Mouse (Mus musculus): ENCODE results near the gene Serpinb6a.

Serpinb6a gene

GRCm38 (mm10) chr13:34002058-34003006, at the start of gene Serpinb6a, which contains the start of gene Ripk1:
TSS of gene Serpinb6a (minus strand) at chr13:34002794.
TSS of gene Ripk1 (plus strand) at chr13:34002363.
- peak; percentile 84 to 91 for DNase-seq (ENCODE audit: low spot score in 2 of 2)

DNA sequence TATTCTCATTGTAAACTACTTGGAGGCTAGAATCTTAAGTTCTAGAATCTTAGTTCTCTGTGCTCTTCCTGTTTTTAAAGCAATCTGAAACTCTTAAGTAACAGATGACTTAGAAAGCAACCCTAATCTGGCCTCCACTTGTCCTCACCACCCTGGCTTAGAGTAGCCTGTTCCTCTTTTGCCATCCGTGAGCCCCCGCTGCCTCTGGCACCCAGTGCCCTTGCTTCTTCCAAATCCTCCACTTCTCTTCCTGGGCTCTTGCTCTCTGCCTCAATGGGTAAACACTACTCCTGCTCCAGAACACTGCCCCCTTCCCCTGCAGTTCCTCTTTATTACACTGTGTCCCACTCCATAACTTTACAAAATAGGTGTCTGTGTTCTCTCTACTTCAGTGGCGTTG, 49.1 kb upstream of the Serpinb6a start:
- DNase-seq (ENCODE audit: low spot score in 2 of 2), result no peak

DNA sequence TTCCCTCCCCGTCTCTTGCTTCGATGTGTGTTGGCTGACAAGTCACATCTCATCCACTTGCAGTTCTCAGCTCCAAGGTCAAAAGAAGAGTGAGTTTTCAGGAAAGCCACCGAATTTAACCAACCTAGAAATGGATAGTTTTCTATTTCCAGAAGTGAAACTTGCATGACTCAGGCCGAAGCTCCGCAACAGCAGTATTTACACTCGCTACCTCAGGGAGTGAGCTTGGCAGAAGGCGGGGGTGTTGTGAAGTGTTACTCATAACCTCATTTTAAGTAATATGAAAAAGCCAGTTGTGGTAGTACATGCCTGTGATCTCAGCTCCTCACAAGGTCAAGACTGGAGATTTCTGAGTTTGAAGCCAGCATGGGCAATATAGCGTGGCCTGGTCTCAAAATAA, 47.9 kb upstream of the Serpinb6a start:
- DNase-seq (ENCODE audit: low spot score in 2 of 2), result no peak

DNA sequence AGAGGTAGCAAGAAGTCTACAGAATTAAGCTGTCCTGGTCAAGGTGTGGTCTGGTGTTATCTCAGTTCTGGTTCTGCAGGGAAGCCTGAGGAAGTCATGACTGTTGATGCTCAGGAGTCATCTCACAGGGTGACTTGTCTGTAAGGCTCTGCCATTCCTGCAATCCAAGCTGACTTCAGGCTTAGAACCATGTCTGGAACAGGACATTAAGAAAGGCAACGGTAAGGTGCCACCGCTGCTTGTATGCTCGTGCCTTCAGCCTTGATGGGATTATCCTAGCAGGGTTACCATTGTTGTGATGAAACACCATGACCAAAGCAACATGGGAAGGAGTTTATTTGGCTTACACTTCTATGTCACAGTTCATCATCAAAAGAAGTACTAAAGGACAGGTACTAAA, 44.9 kb upstream of the Serpinb6a start:
- no peak for DNase-seq (ENCODE audit: low spot score in 2 of 2)

GRCm38 (mm10) chr13:34046421-34047012, 43.9 kb upstream of the Serpinb6a start:
- peak; percentile 38 to 72 for DNase-seq (ENCODE audit: low spot score in 2 of 2)

DNA sequence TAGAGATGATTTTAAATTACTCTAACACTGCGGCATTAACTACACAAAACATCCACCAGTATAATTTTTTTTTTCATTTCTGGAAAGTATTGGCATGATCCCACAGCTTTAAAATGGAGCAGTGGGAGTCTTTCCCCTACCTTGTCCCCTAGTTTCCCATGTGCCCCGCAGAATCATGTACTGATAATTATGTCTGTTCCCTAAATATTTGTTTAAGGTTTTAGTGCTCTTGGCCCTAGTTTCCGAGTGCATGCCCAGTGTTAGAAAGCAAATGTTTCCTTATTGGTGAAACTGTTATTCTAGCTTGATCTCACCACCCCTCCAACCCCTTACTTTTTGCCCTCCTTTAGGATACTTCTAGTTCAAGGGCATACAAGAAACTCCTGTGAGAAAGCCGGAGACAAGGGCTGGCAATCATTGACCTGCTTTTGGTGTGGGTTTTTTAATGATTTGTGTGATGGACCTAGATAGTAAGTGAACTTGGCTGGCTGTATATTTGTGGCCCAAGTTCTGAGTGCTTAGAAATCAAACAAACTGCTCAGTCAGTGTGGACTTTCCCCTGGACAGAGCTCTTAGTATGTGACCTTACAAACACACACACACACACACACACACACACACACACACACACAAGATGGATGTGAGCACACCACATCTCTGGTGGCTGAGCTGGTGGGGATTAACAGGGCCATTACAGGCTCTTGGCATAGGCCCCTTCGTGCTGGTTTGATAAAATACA, 43.1 kb upstream of the Serpinb6a start:
- DNase-seq (ENCODE audit: low spot score in 2 of 2), result no peak

- no peak for DNase-seq (ENCODE audit: low spot score in 2 of 2)
Measured at GRCm38 (mm10) chr13:34043716-34044393, 41.3 kb upstream of the Serpinb6a start.

DNA sequence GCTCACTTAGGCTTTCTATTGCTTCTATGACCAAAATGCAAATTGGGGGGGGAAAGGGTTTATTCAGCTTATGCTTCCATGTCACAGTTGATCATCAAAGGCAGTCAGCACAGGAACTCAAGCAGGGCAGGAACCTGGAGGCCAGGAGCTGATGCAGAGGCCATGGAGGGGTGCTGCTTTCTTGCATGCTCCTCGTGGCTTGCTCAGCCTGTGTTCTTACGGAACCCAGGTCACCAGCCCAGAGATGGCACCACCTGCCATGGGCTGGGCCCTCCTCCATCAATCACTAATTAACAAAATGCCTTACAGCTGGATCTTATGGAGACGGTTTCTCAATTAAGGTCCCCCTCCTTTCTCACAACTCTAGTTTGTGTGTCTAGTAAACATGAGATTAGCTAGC, 37.5 kb upstream of the Serpinb6a start:
- no peak for DNase-seq (ENCODE audit: low spot score in 2 of 2)

- DNase-seq (ENCODE audit: low spot score in 2 of 2), result no peak
Measured at GRCm38 (mm10) chr13:34038901-34039341, 36.3 kb upstream of the Serpinb6a start.

DNA sequence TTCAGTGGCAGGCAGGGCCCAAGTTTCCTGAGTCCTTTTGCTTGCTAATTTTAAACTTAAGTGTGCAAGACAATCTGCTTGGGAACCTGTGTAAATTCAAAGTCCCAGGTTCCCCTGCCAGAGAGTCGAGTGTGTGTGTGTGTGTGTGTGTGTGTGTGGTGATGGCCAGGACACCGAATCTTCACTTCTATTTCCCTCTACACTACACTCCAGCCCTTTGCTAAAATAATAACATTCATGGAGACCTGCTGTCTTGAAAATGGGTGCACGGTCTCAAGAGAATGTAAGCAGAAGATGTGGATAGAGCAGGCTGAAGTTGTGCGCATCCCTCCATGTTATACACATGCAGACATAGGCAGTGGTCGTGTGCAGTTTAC, 35.5 kb upstream of the Serpinb6a start:
- DNase-seq (ENCODE audit: low spot score in 2 of 2), result no peak

- DNase-seq (ENCODE audit: low spot score in 2 of 2), result peak; percentile 88 to 91
Measured at GRCm38 (mm10) chr13:34037172-34038055, 34.8 kb upstream of the Serpinb6a start, which contains the start of gene Bphl. TSS of gene Bphl (plus strand) at chr13:34037597.

DNA sequence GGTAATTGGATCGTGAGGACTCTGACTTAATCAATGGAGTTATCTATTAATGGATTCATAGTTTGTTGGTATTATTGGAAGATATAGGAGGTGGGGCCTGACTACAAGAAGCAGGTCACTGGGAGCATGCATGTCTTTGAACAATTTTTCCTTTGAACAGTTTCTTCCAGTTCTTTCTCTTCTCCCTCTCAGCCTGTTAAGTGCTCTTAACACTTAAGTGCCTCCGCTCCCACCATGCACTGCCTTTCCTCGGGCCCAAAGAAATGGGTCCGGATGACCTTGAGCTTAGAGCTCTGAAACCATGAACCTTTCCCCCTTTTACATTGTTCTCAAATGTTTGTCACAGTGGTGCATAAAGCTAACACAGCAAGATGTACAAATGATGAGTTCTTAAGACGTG, 34.1 kb upstream of the Serpinb6a start:
- no peak for DNase-seq (ENCODE audit: low spot score in 2 of 2)

GRCm38 (mm10) chr13:34035424-34035823, 32.8 kb upstream of the Serpinb6a start:
- no peak for DNase-seq (ENCODE audit: low spot score in 2 of 2)

DNA sequence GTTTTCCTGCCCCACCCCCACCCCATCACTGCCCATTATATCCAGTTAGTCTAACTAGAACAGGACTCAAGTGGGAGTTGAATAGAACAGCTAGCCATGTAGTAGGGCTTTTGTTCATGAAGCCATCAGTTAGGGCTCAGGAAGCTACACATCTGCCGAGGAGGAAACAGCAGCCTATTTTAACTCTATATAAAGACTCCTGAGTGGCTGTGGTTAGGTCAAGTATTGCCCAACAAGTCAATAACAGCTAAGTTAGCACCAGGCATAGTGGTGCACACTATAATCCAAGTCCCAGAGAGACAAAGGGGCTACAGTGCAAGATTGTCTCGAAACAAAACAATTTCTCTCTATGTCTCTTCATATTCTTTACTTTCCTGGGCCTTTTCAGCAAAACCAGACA, 29.4 kb upstream of the Serpinb6a start:
- no peak for DNase-seq (ENCODE audit: low spot score in 2 of 2)

DNA sequence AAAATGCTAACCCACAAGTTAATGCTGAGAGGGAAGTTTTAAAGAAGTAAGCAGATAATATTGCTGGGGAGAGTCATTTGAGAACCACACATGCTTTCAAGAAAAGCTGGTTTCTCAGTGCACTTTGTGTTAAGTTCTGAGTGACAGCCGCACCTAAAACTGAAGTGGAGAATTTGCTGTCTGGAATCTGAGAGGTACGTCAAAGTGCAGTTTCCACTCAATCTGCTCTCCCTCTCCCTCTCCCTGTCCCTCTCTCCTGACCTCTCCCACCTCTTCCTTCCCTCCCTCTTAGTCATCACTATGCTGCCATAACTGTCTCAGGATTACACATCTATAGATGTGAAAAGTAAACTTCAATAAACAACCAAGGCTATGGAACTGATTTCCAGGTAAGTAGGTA, 19.4 kb upstream of the Serpinb6a start:
- DNase-seq (ENCODE audit: low spot score in 2 of 2), result no peak

DNA sequence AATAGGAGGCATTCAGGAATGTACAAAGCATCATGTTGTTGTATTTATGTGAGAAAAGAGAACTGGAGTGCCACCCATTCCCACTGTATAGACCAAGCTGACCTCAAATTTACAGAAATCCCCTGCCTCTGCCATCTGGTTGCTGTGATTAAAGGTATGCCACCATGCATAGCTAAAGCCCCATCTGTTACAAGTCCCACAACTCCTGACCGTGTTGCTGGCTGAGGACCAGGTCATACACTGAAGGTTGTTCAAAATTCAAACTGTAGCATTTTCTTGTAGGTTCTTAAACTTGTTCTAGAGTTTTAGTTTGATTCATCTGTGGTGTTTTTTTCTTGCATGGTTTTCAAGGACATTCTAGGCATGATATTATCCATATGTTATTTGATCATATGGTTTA, 15.9 kb upstream of the Serpinb6a start:
- DNase-seq (ENCODE audit: low spot score in 2 of 2), result no peak

- no peak for DNase-seq (ENCODE audit: low spot score in 2 of 2)
Measured at GRCm38 (mm10) chr13:34016927-34017569, 14.5 kb upstream of the Serpinb6a start.

GRCm38 (mm10) chr13:34007234-34007633, 4.6 kb upstream of the Serpinb6a start:
- DNase-seq (ENCODE audit: low spot score in 2 of 2), result no peak

- DNase-seq (ENCODE audit: low spot score in 2 of 2), result no peak
Measured at GRCm38 (mm10) chr13:34003058-34003457, 464 bp upstream of the Serpinb6a start.

DNA sequence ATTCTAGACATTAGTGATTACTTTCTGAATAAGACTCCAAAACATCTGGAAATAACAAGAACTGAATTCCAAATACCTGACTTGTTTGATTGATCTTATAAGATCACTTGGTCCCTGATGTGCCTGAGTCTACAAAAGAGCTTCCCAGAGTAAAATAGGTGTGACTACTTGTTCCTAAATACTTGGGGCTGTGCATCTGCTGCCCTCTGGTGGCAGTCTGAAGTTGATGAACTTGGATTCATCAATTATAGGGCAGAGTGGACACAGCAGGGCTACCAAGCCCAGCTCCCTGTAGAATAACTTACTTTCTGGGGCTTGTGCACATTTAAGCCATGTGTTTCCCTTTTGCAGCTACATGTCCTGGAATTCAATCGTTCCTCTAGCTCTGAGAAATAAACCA, 7.4 kb downstream of the Serpinb6a start:
- DNase-seq (ENCODE audit: low spot score in 2 of 2), result peak; percentile 39 to 53

Data from urinary bladder, adult 18-20 months (tissue).